Mouse (Mus musculus) liver, embryonic 12.5 days (tissue): ENCODE data around the gene Plscr5. TPM values are rescaled to one million over a fixed set of nuclear protein-coding genes. Genes with fewer than 3 reads are reported as not detected.

Source experiments
- ATAC-seq: fragments of 200-750 bp; cut with Nextera tagmentation; 2 replicates; pipeline ENCODE4 v1.8.0; 2017; ENCODE audit warnings: moderate number of reproducible peaks, mild to moderate bottlenecking, moderate library complexity
- H3K27ac ChIP-seq: fragments of 300-500 bp; sonication (generic); 2 replicates; pipeline ENCODE4 v1.5.1; 2016; ENCODE audit warnings: mild to moderate bottlenecking
- H3K27me3 ChIP-seq: fragments of 300-500 bp; sonication (generic); replicated peaks from 2 replicates; pipeline ENCODE4 v1.6.1; 2016; ENCODE audit warnings: mild to moderate bottlenecking, moderate library complexity
- H3K36me3 ChIP-seq: fragments of 300-500 bp; sonication (generic); 2 replicates; pipeline ENCODE4 v1.6.1; 2016; ENCODE audit warnings: mild to moderate bottlenecking, moderate library complexity
- H3K4me1 ChIP-seq: fragments of 300-500 bp; sonication (generic); 2 replicates; pipeline ENCODE4 v1.6.1; 2016
- H3K4me2 ChIP-seq: fragments of 300-500 bp; sonication (generic); 2 replicates; pipeline ENCODE4 v1.6.1; 2016; ENCODE audit warnings: mild to moderate bottlenecking, moderate library complexity
- H3K4me3 ChIP-seq: fragments of 300-500 bp; sonication (generic); 2 replicates; pipeline ENCODE4 v1.5.1; 2016; ENCODE audit warnings: mild to moderate bottlenecking, moderate library complexity
- H3K9ac ChIP-seq: fragments of 300-500 bp; sonication (generic); 2 replicates; pipeline ENCODE4 v1.6.1; 2016; ENCODE audit warnings: mild to moderate bottlenecking, moderate library complexity
- H3K9me3 ChIP-seq: fragments of 300-500 bp; sonication (generic); replicated peaks from 2 replicates; pipeline ENCODE4 v1.6.1; 2016; ENCODE audit warnings: mild to moderate bottlenecking, moderate library complexity
- WGBS: fragments of 180-500 bp; shearing (Covaris S2); methylation state at CpG from one replicate; pipeline ENCODE4 v1.1.7; 2016; ENCODE audit not compliant: insufficient replicate concordance; 5-methylcytosine and 5-hydroxymethylcytosine counted together
- polyA plus RNA-seq: library from polyadenylated mRNA; unstranded; fragments of >200 nt; fragmentation: Nextera tagmentation; extraction: Ambion mirVana; gene quantifications from 2 replicates; pipeline ENCODE4 v1.2.1, GENCODE M21; 2016

Plscr5 gene
- polyA plus RNA-seq, 1 experiment from 2014 or later = not detected

DNA sequence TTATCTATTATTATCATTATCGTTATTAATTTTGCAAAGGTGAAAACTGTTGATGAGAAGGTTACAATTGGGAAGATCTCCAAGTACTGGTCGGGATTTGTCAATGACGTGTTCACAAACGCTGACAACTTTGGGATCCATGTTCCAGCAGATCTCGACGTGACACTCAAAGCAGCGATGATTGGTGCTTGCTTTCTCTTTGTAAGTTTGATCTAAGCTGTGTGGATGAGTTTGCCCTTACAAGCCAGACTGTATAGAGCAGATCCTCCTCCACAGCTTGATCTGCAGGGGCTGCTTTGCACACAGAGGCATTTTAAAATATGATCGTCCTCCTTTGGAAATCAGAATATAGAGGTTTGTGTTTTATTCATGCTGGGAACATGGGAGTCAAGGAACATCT is 15.0 kb downstream of the Plscr5 start:
- H3K36me3 ChIP-seq = no peaks in the 10 kb centered on the region
- no peaks in the 10 kb centered on the region for H3K9me3 ChIP-seq
- H3K27ac ChIP-seq = no peak overlapping the region
- no peaks in the 10 kb centered on the region for H3K4me1 ChIP-seq
- H3K27me3 ChIP-seq = no peaks in the 10 kb centered on the region
- 61% methylated on average over 8 of the region's 8 CpGs for WGBS
- no peak overlapping the region for H3K9ac ChIP-seq
- H3K4me2 ChIP-seq = no peak overlapping the region
- no peak overlapping the region for H3K4me3 ChIP-seq
- ATAC-seq = no peak

- Histone ChIP-seq H3K27ac (no peak overlapping the region), H3K4me3 (no peak overlapping the region), H3K4me1 (no peaks in the 10 kb centered on the region), H3K27me3 (no peaks in the 10 kb centered on the region), H3K9ac (no peak overlapping the region), H3K4me2 (no peak overlapping the region), H3K9me3 (no peaks in the 10 kb centered on the region), H3K36me3 (no peaks in the 10 kb centered on the region)
- WGBS = 70% methylated on average over 3 of the region's 3 CpGs
- no peak for ATAC-seq
These were observed 17.1 kb downstream of the Plscr5 start for GRCm38 (mm10) chr9:92209850-92210249.

- Histone ChIP-seq H3K9me3 (no peaks in the 10 kb centered on the region), H3K27me3 (no peaks in the 10 kb centered on the region), H3K27ac (no peak overlapping the region), H3K4me1 (no peaks in the 10 kb centered on the region), H3K36me3 (no peaks in the 10 kb centered on the region), H3K4me3 (no peak overlapping the region), H3K9ac (no peak overlapping the region), H3K4me2 (no peak overlapping the region)
- no peak for ATAC-seq
- 73% methylated on average over 7 of the region's 7 CpGs for WGBS
These were observed 17.7 kb downstream of the Plscr5 start for GRCm38 (mm10) chr9:92210386-92210967.

DNA sequence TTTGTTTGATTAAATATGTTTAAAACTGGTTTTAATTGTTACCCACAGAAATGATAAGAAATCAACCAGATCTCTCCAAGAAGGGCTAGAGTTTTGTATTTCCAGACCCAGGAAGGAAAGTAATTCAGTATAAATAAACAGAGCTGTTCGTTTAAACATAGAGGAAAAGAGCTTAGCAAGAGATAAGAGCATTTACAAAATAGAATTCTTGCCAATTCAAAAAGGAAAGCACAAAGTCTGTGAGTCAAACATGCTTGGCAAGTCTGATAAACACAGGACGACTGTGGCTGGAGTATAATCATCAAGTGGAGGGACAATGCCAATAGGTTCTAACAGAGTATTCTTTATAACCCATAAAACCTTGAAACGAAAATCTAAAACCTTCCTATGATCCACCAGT is 18.3 kb downstream of the Plscr5 start:
- H3K9me3 ChIP-seq = no peaks in the 10 kb centered on the region
- no peaks in the 10 kb centered on the region for H3K36me3 ChIP-seq
- H3K4me1 ChIP-seq = no peaks in the 10 kb centered on the region
- no peak overlapping the region for H3K9ac ChIP-seq
- H3K4me2 ChIP-seq = no peak overlapping the region
- WGBS = 33% methylated on average over 3 of the region's 3 CpGs
- no peak overlapping the region for H3K27ac ChIP-seq
- no peak overlapping the region for H3K4me3 ChIP-seq
- no peak for ATAC-seq
- no peaks in the 10 kb centered on the region for H3K27me3 ChIP-seq

DNA sequence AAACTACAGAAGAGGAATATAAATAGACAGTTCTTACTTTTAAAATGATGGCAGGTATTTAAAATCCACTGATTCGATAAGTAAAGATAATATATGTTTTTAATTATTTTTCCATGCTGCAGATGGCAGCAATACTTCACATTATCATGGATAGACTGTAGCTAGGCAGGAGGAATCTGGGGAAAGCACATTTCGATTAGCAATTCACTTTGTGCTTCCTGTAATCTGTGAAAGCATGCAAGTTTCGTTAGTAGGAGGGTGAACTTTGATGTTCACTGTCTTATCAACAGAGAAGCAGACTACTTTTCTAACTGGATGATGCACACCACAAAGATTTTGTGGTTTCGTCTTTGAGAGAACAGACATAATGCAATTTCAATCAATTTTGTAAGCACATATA is 24.7 kb downstream of the Plscr5 start:
- Histone ChIP-seq H3K4me3 (no peak overlapping the region), H3K27me3 (no peaks in the 10 kb centered on the region), H3K9ac (no peak overlapping the region), H3K36me3 (no peaks in the 10 kb centered on the region), H3K9me3 (no peaks in the 10 kb centered on the region), H3K4me1 (peaks cover 4% of the 10 kb centered on the region; the same call in 1 of the 2 replicates), H3K27ac (no peak overlapping the region), H3K4me2 (no peak overlapping the region)
- WGBS = 26% methylated on average over 4 of the region's 4 CpGs
- ATAC-seq = no peak

GRCm38 (mm10) chr9:92217896-92218295 is 25.2 kb downstream of the Plscr5 start:
- Histone ChIP-seq H3K9me3 (no peaks in the 10 kb centered on the region), H3K4me3 (no peak overlapping the region), H3K9ac (no peak overlapping the region), H3K4me1 (peaks cover 4% of the 10 kb centered on the region; the same call in 1 of the 2 replicates), H3K27me3 (no peaks in the 10 kb centered on the region), H3K27ac (no peak overlapping the region), H3K36me3 (no peaks in the 10 kb centered on the region), H3K4me2 (no peak overlapping the region)
- no peak for ATAC-seq
- WGBS = 68% methylated on average over 2 of the region's 2 CpGs

- Histone ChIP-seq H3K27ac (no peak overlapping the region), H3K4me2 (no peak overlapping the region), H3K4me1 (peaks cover 4% of the 10 kb centered on the region; the same call in 1 of the 2 replicates), H3K27me3 (no peaks in the 10 kb centered on the region), H3K4me3 (no peak overlapping the region), H3K9me3 (no peaks in the 10 kb centered on the region), H3K9ac (no peak overlapping the region), H3K36me3 (no peaks in the 10 kb centered on the region)
- WGBS = 13% methylated on average over 3 of the region's 3 CpGs
- no peak for ATAC-seq
These were observed 27.4 kb downstream of the Plscr5 start for GRCm38 (mm10) chr9:92220151-92220550.

- Histone ChIP-seq H3K4me3 (no peak overlapping the region), H3K4me1 (peaks cover 8% of the 10 kb centered on the region; the same call in 1 of the 2 replicates), H3K27me3 (no peaks in the 10 kb centered on the region), H3K4me2 (no peak overlapping the region), H3K9ac (no peak overlapping the region), H3K9me3 (no peaks in the 10 kb centered on the region), H3K36me3 (no peaks in the 10 kb centered on the region), H3K27ac (no peak overlapping the region)
- ATAC-seq = no peak
These were observed 28.7 kb downstream of the Plscr5 start for GRCm38 (mm10) chr9:92221480-92221879.

DNA sequence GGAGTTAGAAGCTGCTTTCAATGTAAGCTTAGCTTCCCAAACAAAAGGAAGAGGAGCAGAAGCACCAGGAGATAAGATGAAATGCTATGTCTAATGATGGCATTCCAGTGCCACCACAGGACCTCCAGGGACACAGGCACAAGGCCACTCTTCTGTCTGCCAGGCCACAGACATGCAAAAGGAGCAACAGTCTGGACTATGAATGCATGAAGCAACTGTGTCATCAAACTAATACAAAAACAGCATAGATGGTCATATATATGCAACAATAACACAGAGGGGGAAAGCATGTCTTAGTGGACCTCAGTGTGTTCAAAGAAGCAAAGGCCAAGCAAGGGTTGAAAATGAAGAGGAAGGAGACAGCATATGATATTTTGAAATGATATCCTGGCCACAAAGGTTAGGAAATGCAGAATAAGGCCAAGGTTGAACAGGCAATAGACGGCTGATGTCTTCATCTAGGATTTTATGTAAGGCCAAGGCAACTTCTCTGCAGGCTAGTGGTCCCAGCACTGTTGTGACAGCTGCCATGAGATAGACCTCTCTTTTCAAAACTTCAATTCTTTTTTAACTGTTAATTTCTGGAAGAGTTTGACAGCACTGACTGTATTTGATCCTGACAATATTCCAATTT is 32.0 kb downstream of the Plscr5 start:
- no peak overlapping the region for H3K27ac ChIP-seq
- H3K36me3 ChIP-seq = no peaks in the 10 kb centered on the region
- H3K27me3 ChIP-seq = no peaks in the 10 kb centered on the region
- H3K4me2 ChIP-seq = no peak overlapping the region
- H3K9me3 ChIP-seq = no peaks in the 10 kb centered on the region
- H3K4me3 ChIP-seq = no peak overlapping the region
- 68% methylated on average over 1 of the region's 1 CpGs for WGBS
- 0 out of 2 replicates have a peak, but pooled peaks cover 5% of the 10 kb centered on the region for H3K4me1 ChIP-seq
- ATAC-seq = no peak
- H3K9ac ChIP-seq = no peak overlapping the region

DNA sequence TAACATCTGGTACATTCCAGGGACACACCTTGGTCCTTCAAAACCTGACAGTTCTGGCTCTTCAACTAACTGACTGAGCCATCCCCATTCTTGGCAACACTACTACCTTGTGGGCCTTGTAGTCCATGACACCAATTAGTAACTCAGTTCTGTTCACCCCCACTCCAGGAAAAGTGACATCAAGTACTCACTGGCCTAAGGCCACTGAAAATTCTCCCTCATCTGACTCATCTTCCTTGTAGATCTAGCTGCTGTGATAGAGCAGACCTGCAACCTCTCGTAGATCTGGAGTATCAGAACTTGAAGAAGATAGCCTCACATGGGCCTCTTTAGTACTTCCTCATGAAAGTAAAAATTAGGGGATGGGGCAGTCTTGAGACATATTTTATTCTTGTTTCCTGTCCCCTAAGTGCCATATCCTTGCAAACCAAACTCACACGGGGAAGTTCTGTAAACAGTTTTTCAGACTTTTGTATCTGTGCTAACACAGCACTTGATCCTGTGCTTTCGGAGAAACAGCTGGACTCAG is 33.5 kb downstream of the Plscr5 start:
- Histone ChIP-seq H3K9ac (no peak overlapping the region), H3K9me3 (no peaks in the 10 kb centered on the region), H3K27me3 (no peaks in the 10 kb centered on the region), H3K4me2 (no peak overlapping the region), H3K27ac (no peak overlapping the region), H3K4me1 (0 out of 2 replicates have a peak, but pooled peaks cover 8% of the 10 kb centered on the region), H3K36me3 (no peaks in the 10 kb centered on the region), H3K4me3 (no peak overlapping the region)
- 46% methylated on average over 3 of the region's 3 CpGs for WGBS
- ATAC-seq = no peak

GRCm38 (mm10) chr9:92226795-92227194 is 34.1 kb downstream of the Plscr5 start:
- no peak for ATAC-seq
- H3K36me3 ChIP-seq = no peaks in the 10 kb centered on the region
- H3K9me3 ChIP-seq = no peaks in the 10 kb centered on the region
- no peak overlapping the region for H3K4me2 ChIP-seq
- no peak overlapping the region for H3K27ac ChIP-seq
- 0 out of 2 replicates have a peak, but pooled peaks cover 8% of the 10 kb centered on the region for H3K4me1 ChIP-seq
- no peak overlapping the region for H3K4me3 ChIP-seq
- H3K27me3 ChIP-seq = no peaks in the 10 kb centered on the region
- WGBS = 35% methylated on average over 3 of the region's 3 CpGs
- no peak overlapping the region for H3K9ac ChIP-seq

- Histone ChIP-seq H3K4me3 (no peak overlapping the region), H3K4me2 (no peak overlapping the region), H3K9ac (no peak overlapping the region), H3K27ac (no peak overlapping the region), H3K27me3 (no peaks in the 10 kb centered on the region), H3K4me1 (0 out of 2 replicates have a peak, but pooled peaks cover 8% of the 10 kb centered on the region), H3K36me3 (no peaks in the 10 kb centered on the region), H3K9me3 (no peaks in the 10 kb centered on the region)
- no peak for ATAC-seq
- 64% methylated on average over 16 of the region's 16 CpGs for WGBS
These were observed 36.4 kb downstream of the Plscr5 start for GRCm38 (mm10) chr9:92228867-92229832.
